Mouse (Mus musculus) forebrain, postnatal 0 days (tissue): Measurements from ENCODE around the gene Cul3. TPM values are rescaled to one million over a fixed set of nuclear protein-coding genes. Genes with fewer than 3 reads are reported as not detected.

ENCODE experiments used
- ATAC-seq: fragments of 200-750 bp; cut with Nextera tagmentation; 2 replicates; pipeline ENCODE4 v1.8.0; 2017; ENCODE audit warnings: mild to moderate bottlenecking, moderate library complexity
- DNase-seq: peaks from one replicate; pipeline ENCODE4 v3.0.0-alpha.2; 2015
- H3K27ac ChIP-seq: fragments of 300-500 bp; sonication (generic); 2 replicates; pipeline ENCODE4 v1.5.1; 2014; ENCODE audit warnings: low read depth, mild to moderate bottlenecking, antibody characterized with exemption, low read length, moderate library complexity, mixed read lengths
- H3K27me3 ChIP-seq: fragments of 300-500 bp; sonication (generic); 2 replicates; pipeline ENCODE4 v1.6.1; 2014; ENCODE audit warnings: mild to moderate bottlenecking, low read length, mixed read lengths; ENCODE audit not compliant: insufficient read depth
- H3K36me3 ChIP-seq: fragments of 300-500 bp; sonication (generic); 2 replicates; pipeline ENCODE4 v1.6.1; 2014; ENCODE audit warnings: mild to moderate bottlenecking, moderate library complexity; ENCODE audit not compliant: insufficient read depth
- H3K4me1 ChIP-seq: fragments of 300-500 bp; sonication (generic); 2 replicates; pipeline ENCODE4 v1.6.1; 2014; ENCODE audit warnings: antibody characterized with exemption; ENCODE audit not compliant: insufficient read depth
- H3K4me2 ChIP-seq: fragments of 300-500 bp; sonication (generic); 2 replicates; pipeline ENCODE4 v1.6.1; 2014; ENCODE audit warnings: low read depth, mild to moderate bottlenecking, moderate library complexity
- H3K4me3 ChIP-seq: fragments of 300-500 bp; sonication (generic); 2 replicates; pipeline ENCODE4 v1.5.1; 2014; ENCODE audit warnings: low read depth, low read length, mixed read lengths
- H3K9ac ChIP-seq: fragments of 300-500 bp; sonication (generic); 2 replicates; pipeline ENCODE4 v1.6.1; 2014; ENCODE audit warnings: mild to moderate bottlenecking
- H3K9me3 ChIP-seq: fragments of 300-500 bp; sonication (generic); 2 replicates; pipeline ENCODE4 v1.6.1; 2016; ENCODE audit warnings: low read length
- CTCF ChIP-seq: sonication (generic); IDR thresholded peaks from 2 replicates; pipeline ENCODE4 v1.5.1; 2016; ENCODE audit warnings: antibody characterized with exemption, control low read depth, low read depth
- WGBS: fragments of 180-500 bp; shearing (Covaris S2); extraction: QIAGEN DNeasy Blood & Tissue Kit; methylation state at CpG from one replicate; pipeline ENCODE4 v1.1.7; 2014; 5-methylcytosine and 5-hydroxymethylcytosine counted together
- polyA plus RNA-seq: library from polyadenylated mRNA; unstranded; fragments of >200 nt; fragmentation: Nextera tagmentation; extraction: Ambion mirVana; gene quantifications from 2 replicates; pipeline ENCODE4 v1.2.1, GENCODE M21; 2015
- total RNA-seq: library from RNA; depleted of rRNA; stranded (reverse); fragments of >200 nt; gene quantifications from 2 replicates; pipeline ENCODE4 v1.2.3, GENCODE M21; 2014

The Cul3 gene
- total and polyA plus RNA-seq, 2 experiments from 2014 or later: 25.5 to 99.6 TPM

DNA sequence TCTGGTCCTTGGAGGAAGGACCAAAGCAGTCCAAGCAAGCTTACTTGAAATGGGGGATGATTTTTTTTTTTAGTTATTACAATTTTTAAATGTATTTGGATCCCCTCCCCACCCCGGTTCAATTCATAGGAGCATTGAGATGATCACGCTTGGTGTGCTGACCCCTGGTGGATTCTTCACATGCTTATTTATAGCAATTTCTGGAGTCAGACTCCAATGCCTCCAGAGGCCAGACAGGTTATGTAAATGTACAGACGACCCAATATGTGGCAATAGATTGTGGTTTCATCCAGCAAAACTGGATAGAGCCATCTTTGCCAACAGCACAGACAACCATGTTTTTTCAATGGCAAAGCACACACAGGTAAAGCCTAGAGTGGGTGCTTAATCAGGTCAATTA is 96.2 kb downstream of the Cul3 start:
- H3K9ac ChIP-seq: no peak overlapping the region
- WGBS: 73% methylated on average over 3 of the region's 3 CpGs
- no peaks in the 10 kb centered on the region for H3K36me3 ChIP-seq
- DNase-seq (no peak), ATAC-seq (no peak)
- H3K4me2 ChIP-seq: no peak overlapping the region
- no peaks in the 10 kb centered on the region for H3K9me3 ChIP-seq
- H3K27me3 ChIP-seq: no peaks in the 10 kb centered on the region
- no peak overlapping the region for H3K27ac ChIP-seq
- 0 out of 2 replicates have a peak, but pooled peaks have one; percentile 17 for TF ChIP-seq CTCF
- H3K4me1 ChIP-seq: no peaks in the 10 kb centered on the region
- H3K4me3 ChIP-seq: no peak overlapping the region

GRCm38 (mm10) chr1:80241579-80241978 is 98.7 kb downstream of the Cul3 start:
- Histone ChIP-seq H3K27ac (no peak overlapping the region), H3K4me1 (peaks cover 6% of the 10 kb centered on the region; the same call in 1 of the 2 replicates), H3K27me3 (no peaks in the 10 kb centered on the region), H3K4me2 (no peak overlapping the region), H3K9ac (no peak overlapping the region), H3K36me3 (no peaks in the 10 kb centered on the region), H3K4me3 (no peak overlapping the region), H3K9me3 (no peaks in the 10 kb centered on the region)
- DNase-seq (no peak), ATAC-seq (no peak)
- WGBS: 96% methylated on average over 6 of the region's 6 CpGs
- TF ChIP-seq CTCF: no peak

DNA sequence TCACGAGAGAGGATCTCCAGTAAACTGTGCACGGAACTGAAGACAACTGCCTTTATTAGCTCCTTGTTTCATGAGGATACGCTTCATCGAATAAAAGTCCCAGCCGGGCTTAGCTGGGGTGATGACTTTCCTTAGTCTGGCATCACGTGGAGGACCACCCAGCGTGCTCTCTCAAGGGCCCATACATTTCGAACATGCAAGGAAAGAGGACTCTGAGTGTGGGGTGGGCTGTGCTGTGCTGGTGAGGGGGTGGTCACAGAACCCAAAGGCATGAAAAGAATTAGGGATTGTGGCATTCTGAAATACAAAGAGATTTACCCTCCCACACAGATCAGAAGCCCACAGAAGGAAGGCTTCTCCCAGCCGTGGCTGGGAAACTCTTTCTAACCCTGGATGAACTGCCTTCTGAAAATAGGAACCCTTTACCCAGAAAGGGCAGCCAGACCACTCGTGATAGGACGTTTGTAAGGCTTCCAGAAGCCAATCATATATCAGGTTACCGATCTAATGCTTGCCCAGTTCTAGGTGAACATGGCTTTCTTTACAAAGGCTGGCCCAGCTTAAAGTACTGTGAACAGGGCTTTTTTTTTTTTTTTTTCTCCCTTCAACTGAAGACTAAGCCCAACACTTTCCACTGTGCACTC is 100.1 kb downstream of the Cul3 start:
- Histone ChIP-seq H3K27ac (no peak overlapping the region), H3K4me3 (no peak overlapping the region), H3K27me3 (no peaks in the 10 kb centered on the region), H3K4me2 (no peak overlapping the region), H3K9me3 (no peaks in the 10 kb centered on the region), H3K4me1 (peaks cover 6% of the 10 kb centered on the region; the same call in 1 of the 2 replicates), H3K36me3 (no peaks in the 10 kb centered on the region), H3K9ac (no peak overlapping the region)
- WGBS: 22% methylated on average over 12 of the region's 12 CpGs
- no peak for ATAC-seq
- TF ChIP-seq CTCF: no peak
- DNase-seq: no peak

GRCm38 (mm10) chr1:80239481-80239880 is 100.8 kb downstream of the Cul3 start:
- WGBS: 78% methylated on average over 11 of the region's 11 CpGs

DNA sequence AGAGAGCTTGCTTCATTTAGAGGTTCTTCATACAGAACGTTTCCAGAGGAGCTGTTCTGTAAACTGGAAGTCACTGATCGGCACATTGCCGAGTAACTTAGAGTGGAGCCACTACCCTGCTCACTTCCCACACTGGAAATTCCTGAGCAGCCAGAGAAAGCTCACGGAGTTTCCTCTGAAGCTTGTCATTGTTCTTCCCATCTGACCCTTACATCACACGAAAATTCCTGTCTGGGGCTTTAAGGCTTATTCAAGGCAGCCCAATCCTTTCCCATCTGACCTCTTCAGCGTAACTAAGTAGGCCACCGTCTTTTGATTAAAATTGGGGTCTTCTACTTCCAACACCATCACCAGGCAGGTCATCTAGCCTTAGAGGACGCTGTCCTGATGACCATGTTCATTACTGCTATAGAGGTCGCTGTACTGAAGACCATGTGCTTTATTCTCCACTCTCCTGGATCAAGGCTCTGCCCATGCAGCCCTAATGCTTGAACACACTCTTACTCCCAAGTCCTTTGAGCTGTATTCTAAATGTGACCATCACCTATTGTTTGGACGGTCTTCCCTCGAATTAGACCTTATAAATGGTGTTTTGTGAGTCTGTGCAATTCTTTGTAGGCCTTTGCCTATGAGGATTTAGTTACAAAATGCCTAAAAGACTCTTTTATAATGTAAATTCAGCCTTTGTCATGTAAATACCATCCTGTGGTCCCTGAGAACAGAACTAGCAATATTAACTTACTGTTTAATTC is 103.2 kb downstream of the Cul3 start:
- DNase-seq: no peak
- no peak for ATAC-seq
- no peaks in the 10 kb centered on the region for H3K36me3 ChIP-seq

More at GRCm38 (mm10) chr1:80239481-80239880, 100.8 kb downstream of the Cul3 start:
- no peak overlapping the region for H3K4me3 ChIP-seq
- H3K4me1 ChIP-seq: peaks cover 6% of the 10 kb centered on the region; the same call in 1 of the 2 replicates
- H3K9me3 ChIP-seq: no peaks in the 10 kb centered on the region
- no peak overlapping the region for H3K27ac ChIP-seq
- DNase-seq (no peak), ATAC-seq (no peak)
- TF ChIP-seq CTCF: no peak
- H3K4me2 ChIP-seq: no peak overlapping the region
- no peak overlapping the region for H3K9ac ChIP-seq
- no peaks in the 10 kb centered on the region for H3K27me3 ChIP-seq
- H3K36me3 ChIP-seq: no peaks in the 10 kb centered on the region

DNA sequence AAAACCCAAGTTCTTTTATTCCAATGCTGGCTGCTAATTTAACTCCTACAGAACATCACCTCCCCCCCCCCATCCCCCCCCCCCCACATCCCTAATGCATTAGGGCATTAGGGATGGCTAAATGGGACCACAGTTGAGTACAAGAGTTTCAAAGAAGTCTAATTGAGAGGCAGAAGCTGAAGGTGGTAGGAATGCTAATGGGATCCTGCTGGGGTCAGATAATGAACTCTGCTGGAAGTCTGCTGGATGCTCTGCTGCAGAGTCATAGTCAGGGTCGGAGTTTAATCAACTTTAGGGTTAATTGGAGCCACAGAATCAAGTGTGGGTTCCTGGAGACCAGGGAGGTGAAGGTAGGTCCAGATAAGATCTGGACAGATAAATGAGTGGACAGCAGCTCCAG is 104.2 kb downstream of the Cul3 start:
- no peak for TF ChIP-seq CTCF
- H3K4me2 ChIP-seq: no peak overlapping the region
- H3K27me3 ChIP-seq: no peaks in the 10 kb centered on the region
- DNase-seq (no peak), ATAC-seq (no peak)
- no peaks in the 10 kb centered on the region for H3K36me3 ChIP-seq
- no peak overlapping the region for H3K4me3 ChIP-seq
- no peaks in the 10 kb centered on the region for H3K9me3 ChIP-seq
- peaks cover 6% of the 10 kb centered on the region; the same call in 1 of the 2 replicates for H3K4me1 ChIP-seq
- WGBS: 4% methylated on average over 1 of the region's 1 CpGs
- H3K9ac ChIP-seq: no peak overlapping the region
- H3K27ac ChIP-seq: no peak overlapping the region

More for the DNA sequence above, 103.2 kb downstream of the Cul3 start:
- H3K4me1 ChIP-seq: peaks cover 6% of the 10 kb centered on the region; the same call in 1 of the 2 replicates
- H3K27me3 ChIP-seq: no peaks in the 10 kb centered on the region
- 0 out of 2 replicates have a peak overlapping the region, but pooled peaks have one; percentile 9 for H3K27ac ChIP-seq
- TF ChIP-seq CTCF: no peak
- WGBS: 25% methylated on average over 11 of the region's 11 CpGs
- H3K4me3 ChIP-seq: no peak overlapping the region
- H3K4me2 ChIP-seq: no peak overlapping the region
- H3K9me3 ChIP-seq: no peaks in the 10 kb centered on the region
- H3K9ac ChIP-seq: no peak overlapping the region

DNA sequence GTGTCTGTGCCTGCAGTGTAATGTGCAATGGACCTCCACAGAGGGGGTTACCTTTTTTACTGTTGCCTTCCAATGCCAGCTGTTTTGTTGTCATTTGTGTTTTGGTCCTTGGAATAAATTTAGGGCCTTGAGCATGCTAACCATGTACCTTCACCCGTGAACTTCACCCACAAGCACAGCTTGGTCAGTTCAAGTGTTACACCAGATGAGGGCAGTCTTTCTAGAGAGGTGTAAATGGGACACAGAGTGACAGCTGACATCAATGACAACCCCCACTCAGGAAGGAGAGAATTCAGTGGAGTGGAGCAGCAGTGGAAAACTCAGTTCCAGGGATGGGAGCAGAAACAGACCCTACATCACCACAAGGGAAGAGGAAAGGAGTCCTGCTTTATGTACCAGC is 109.7 kb downstream of the Cul3 start:
- no peak for ATAC-seq
- 64% methylated on average over 1 of the region's 1 CpGs for WGBS

More for the DNA sequence above, 109.7 kb downstream of the Cul3 start:
- no peaks in the 10 kb centered on the region for H3K4me1 ChIP-seq
- no peak overlapping the region for H3K9ac ChIP-seq
- H3K4me2 ChIP-seq: no peak overlapping the region
- no peak for DNase-seq
- H3K4me3 ChIP-seq: no peak overlapping the region
- TF ChIP-seq CTCF: no peak
- H3K27ac ChIP-seq: no peak overlapping the region
- H3K36me3 ChIP-seq: no peaks in the 10 kb centered on the region
- no peaks in the 10 kb centered on the region for H3K27me3 ChIP-seq
- no peaks in the 10 kb centered on the region for H3K9me3 ChIP-seq
